Mouse (Mus musculus) embryonic facial prominence, embryonic 15.5 days (tissue): ENCODE measurements around the gene Lrfn4. TPM values are rescaled to one million over a fixed set of nuclear protein-coding genes. Genes with fewer than 3 reads are reported as not detected.
A peak's percentile ranks its signal among the peaks of the same experiment; 100 is the strongest.
"Not testable (repeated sequence)": the region's sequence is repeated elsewhere in the genome, so short reads cannot be mapped to it uniquely, and the experiment has no call there.

Experiments used
- ATAC-seq: fragments of 200-750 bp; cut with Nextera tagmentation; 2 replicates; pipeline ENCODE4 v1.8.0; 2017; ENCODE audit warnings: low read depth, moderate TSS enrichment; ENCODE audit not compliant: insufficient number of reproducible peaks, low FRiP score, low TSS enrichment
- H3K27ac ChIP-seq: fragments of 300-500 bp; sonication (generic); replicated peaks from 2 replicates; pipeline ENCODE4 v1.5.1; 2015; ENCODE audit warnings: mild to moderate bottlenecking, inconsistent platforms
- H3K27me3 ChIP-seq: fragments of 300-500 bp; sonication (generic); 2 replicates; pipeline ENCODE4 v1.6.1; 2015; ENCODE audit warnings: inconsistent platforms
- H3K36me3 ChIP-seq: fragments of 300-500 bp; sonication (generic); 2 replicates; pipeline ENCODE4 v1.6.1; 2015; ENCODE audit warnings: mild to moderate bottlenecking, inconsistent platforms
- H3K4me1 ChIP-seq: fragments of 300-500 bp; sonication (generic); 2 replicates; pipeline ENCODE4 v1.6.1; 2015; ENCODE audit warnings: inconsistent platforms
- H3K4me2 ChIP-seq: fragments of 300-500 bp; sonication (generic); replicated peaks from 2 replicates; pipeline ENCODE4 v1.6.1; 2015; ENCODE audit warnings: mild to moderate bottlenecking, inconsistent platforms
- H3K4me3 ChIP-seq: fragments of 300-500 bp; sonication (generic); replicated peaks from 2 replicates; pipeline ENCODE4 v1.5.1; 2015; ENCODE audit warnings: mild to moderate bottlenecking, inconsistent platforms
- H3K9ac ChIP-seq: fragments of 300-500 bp; sonication (generic); 2 replicates; pipeline ENCODE4 v1.6.1; 2015; ENCODE audit warnings: inconsistent platforms
- H3K9me3 ChIP-seq: fragments of 300-500 bp; sonication (generic); replicated peaks from 2 replicates; pipeline ENCODE4 v1.6.1; 2016; ENCODE audit warnings: inconsistent platforms
- WGBS: fragments of 180-500 bp; shearing (Covaris S2); methylation state at CpG from one replicate; pipeline ENCODE4 v1.1.7; 2015; 5-methylcytosine and 5-hydroxymethylcytosine counted together
- polyA plus RNA-seq: library from polyadenylated mRNA; unstranded; fragments of >200 nt; fragmentation: Nextera tagmentation; extraction: Ambion mirVana; gene quantifications from 2 replicates; pipeline ENCODE4 v1.2.1, GENCODE M21; 2015

Lrfn4 gene
- polyA plus RNA-seq, 1 experiment from 2014 or later, result 7.6 TPM

DNA sequence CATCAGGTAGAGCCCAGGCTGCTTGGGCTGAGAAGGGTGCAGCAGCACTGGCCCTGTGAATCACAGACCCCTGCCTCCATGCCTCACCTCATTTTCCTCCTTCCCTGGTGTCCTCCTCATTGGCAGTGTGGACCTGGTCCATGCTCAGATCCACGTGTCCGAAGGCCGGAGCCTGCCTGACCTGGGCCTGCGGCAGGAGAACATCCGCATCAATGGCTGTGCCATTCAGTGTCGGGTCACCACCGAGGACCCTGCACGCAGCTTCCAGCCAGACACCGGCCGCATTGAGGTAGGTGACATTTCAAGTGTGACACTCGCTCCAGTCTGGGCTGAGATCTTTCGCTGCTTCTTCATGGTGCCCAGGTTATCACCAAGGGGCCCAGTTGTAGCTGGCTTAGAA is 8.1 kb downstream of the Lrfn4 start:
- peaks cover 15% of the 10 kb centered on the region for H3K36me3 ChIP-seq
- no peaks in the 10 kb centered on the region for H3K27me3 ChIP-seq
- H3K4me1 ChIP-seq, result peaks cover 20% of the 10 kb centered on the region
- no peak overlapping the region for H3K9ac ChIP-seq
- no peak overlapping the region for H3K4me2 ChIP-seq
- no peaks in the 10 kb centered on the region for H3K9me3 ChIP-seq
- H3K27ac ChIP-seq, result no peak overlapping the region
- ATAC-seq, result no peak
- no peak overlapping the region for H3K4me3 ChIP-seq
- 94% methylated on average over 12 of the region's 12 CpGs for WGBS

DNA sequence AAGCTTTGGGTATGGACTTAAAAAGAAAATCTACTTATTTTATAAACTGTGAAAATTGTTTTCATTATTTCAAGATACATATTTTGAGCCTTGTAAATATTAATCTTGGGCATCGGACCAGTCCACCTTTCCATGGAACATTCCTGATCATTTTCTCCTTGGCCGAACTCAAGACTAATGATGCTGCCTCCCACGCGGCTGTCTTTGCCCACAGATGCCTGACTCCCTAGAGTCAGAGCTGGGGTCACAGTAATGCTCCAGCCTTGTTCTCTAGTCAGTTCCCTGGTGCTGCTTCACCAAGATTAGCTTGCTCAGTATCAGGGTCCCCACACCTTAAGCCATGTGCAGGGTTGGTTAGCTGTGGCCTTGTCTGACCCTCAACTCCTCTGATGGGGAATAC is 9.8 kb downstream of the Lrfn4 start:
- no peaks in the 10 kb centered on the region for H3K27me3 ChIP-seq
- no peaks in the 10 kb centered on the region for H3K9me3 ChIP-seq
- H3K27ac ChIP-seq, result no peak overlapping the region
- H3K4me1 ChIP-seq, result peaks cover 13% of the 10 kb centered on the region
- ATAC-seq, result no peak
- WGBS, result 84% methylated on average over 4 of the region's 4 CpGs
- no peak overlapping the region for H3K9ac ChIP-seq
- H3K36me3 ChIP-seq, result no peaks in the 10 kb centered on the region
- H3K4me3 ChIP-seq, result no peak overlapping the region
- no peak overlapping the region for H3K4me2 ChIP-seq

DNA sequence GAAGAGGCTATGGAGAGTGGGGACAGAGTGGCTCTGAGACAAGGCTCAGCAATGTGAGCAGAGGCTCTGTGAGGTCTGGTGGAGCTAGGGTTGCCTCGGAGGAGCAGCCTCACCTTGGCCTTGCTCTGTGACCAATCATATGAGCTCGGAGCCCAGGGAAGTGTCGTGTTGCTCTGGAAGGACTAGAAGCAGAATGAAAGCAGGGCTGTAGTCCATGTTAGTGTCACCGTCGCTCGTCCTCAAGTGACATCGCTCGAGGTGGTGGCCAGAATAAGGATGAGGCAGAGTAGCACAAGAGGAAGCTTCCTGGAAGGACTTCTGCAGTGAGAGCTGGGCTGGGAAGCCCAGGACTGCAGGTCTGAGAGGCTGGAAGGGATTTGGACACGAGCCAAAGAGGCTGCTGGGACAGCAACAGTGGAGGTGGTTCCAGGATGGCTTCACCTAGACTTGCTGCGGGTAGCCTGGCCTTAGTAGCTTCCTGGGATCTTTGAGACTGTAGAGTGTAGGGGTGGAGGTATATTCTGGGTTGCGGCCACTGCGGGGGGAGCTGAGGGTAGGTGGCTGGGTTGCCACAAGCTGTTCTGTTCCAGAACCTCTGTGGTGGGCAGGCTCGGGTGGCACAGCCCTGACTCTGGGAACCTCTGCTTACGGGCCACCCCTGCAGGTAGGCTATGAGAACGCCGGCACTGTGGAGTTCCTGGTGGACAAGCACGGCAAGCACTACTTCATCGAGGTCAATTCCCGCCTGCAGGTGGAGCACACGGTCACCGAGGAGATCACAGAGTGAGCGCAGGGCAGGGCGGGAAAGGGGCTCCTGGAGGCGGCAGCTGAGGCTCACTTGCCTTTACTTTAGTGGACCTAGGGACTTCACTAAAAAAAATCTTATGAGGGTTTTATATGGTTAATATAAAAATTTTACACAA is 11.4 kb downstream of the Lrfn4 start:
- Histone ChIP-seq H3K4me1 (peaks cover 13% of the 10 kb centered on the region), H3K9me3 (no peaks in the 10 kb centered on the region), H3K36me3 (no peaks in the 10 kb centered on the region), H3K4me2 (0 out of 2 replicates have a peak overlapping the region, but pooled peaks have one; percentile 0), H3K27ac (no peak overlapping the region), H3K9ac (no peak overlapping the region), H3K4me3 (no peak overlapping the region), H3K27me3 (no peaks in the 10 kb centered on the region)
- WGBS, result 44% methylated on average over 24 of the region's 24 CpGs
- ATAC-seq, result peak; percentile 45

DNA sequence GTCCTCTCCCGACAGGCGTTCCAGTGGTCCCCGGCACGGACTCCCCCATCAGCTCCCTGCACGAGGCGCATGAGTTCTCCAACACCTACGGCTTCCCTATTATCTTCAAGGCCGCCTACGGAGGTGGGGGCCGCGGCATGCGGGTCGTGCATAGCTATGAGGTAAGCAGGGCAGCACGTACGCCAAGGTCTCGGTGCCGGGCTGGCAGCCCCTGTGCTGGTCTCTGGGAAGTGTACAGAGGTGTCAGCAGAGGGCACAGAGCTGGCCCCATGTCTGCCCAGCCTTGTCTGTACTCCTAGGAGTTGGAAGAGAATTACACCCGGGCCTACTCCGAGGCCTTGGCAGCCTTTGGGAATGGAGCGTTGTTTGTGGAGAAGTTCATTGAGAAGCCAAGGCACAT is 13.0 kb downstream of the Lrfn4 start:
- Histone ChIP-seq H3K9me3 (no peaks in the 10 kb centered on the region), H3K27ac (no peak overlapping the region), H3K4me3 (no peak overlapping the region), H3K27me3 (no peaks in the 10 kb centered on the region), H3K4me2 (no peak overlapping the region), H3K36me3 (no peaks in the 10 kb centered on the region), H3K9ac (no peak overlapping the region), H3K4me1 (peaks cover 13% of the 10 kb centered on the region)
- WGBS, result 90% methylated on average over 20 of the region's 20 CpGs
- ATAC-seq, result no peak

DNA sequence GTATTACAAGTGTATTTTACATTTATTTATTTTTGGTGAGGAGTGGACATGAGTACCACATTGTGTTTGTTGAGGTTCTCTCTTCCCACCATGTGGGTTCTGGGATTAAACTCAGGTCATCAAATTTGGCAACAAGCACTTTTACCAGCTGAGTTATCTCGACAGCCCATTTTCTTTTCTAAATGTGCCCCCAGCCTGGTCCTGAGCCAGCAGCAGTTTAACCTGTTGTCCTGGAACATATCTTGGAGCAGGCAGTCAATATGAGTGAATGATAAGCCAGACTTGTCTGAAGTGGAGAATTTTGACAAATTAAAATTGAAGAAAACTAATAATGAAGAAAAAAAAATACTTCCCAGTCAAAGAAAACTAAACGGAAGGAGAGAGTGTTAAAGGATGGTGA is 19.4 kb downstream of the Lrfn4 start:
- H3K36me3 ChIP-seq, result no peaks in the 10 kb centered on the region
- no peaks in the 10 kb centered on the region for H3K9me3 ChIP-seq
- H3K27me3 ChIP-seq, result no peaks in the 10 kb centered on the region
- no peak overlapping the region for H3K9ac ChIP-seq
- H3K27ac ChIP-seq, result no peak overlapping the region
- no peaks in the 10 kb centered on the region; the same call in 1 of the 2 replicates for H3K4me1 ChIP-seq
- no peak overlapping the region for H3K4me2 ChIP-seq
- no peak overlapping the region for H3K4me3 ChIP-seq
- WGBS, result 77% methylated on average over 2 of the region's 2 CpGs
- no peak for ATAC-seq

DNA sequence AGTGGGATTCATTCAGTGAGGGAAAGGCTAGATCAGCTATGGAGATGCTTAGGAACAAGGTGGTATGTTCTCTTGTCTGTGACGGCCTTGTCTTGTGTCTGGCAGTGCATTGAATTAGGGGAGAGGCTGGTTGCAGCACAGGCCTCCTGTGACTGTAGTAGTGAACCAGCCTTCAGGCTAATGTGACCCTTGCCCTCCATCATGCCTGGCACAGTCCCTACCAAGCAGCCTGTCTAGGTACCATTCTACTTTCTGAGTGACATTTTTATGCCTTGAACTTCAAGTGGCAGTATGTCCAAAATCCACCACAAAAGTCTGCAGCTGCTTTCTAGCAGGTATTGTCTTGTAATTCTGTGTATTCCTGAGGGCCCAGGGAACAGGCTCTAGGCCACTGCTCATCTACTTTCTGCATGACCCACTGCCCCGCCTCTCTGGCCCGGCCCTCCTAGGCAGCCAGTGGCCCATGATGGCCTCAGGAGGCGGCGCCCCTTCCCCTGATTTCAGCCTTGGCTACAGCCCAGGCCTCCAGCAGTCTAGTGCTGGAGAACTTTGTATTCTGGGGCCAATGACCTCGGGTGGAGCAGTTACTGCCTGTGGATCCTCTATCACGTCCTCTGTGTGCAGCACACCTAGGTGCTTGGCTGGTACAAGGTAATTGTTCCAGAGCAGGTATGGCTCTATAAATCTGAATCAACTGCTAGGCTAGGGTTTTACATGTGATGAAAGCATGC is 21.5 kb downstream of the Lrfn4 start:
- no peak overlapping the region for H3K9ac ChIP-seq
- H3K27ac ChIP-seq, result no peak overlapping the region
- H3K4me3 ChIP-seq, result no peak overlapping the region
- H3K4me2 ChIP-seq, result no peak overlapping the region
- ATAC-seq, result no peak
- no peaks in the 10 kb centered on the region for H3K9me3 ChIP-seq
- WGBS, result 60% methylated on average over 7 of the region's 7 CpGs
- H3K27me3 ChIP-seq, result no peaks in the 10 kb centered on the region
- H3K36me3 ChIP-seq, result no peaks in the 10 kb centered on the region
- H3K4me1 ChIP-seq, result no peaks in the 10 kb centered on the region; the same call in 1 of the 2 replicates

DNA sequence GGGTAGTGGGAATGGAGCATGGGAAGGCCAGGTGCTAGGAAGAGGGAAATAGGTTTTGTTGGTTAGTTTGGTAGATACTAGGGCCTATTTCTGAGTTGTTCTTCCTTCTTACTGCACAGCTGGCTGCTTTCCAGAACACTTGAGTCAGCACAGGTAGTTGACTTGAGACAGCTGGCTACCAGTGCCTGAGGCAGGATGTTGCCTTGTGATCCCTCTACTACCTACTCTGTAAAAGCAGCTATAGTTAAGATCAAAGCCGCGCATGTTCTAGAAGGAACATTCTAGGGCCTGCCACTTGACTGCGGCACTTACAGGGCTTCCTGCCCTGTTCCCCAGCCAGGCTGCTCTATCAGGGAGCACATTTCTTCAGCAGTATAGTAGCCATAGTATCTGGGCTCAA is 25.4 kb downstream of the Lrfn4 start:
- no peaks in the 10 kb centered on the region; the same call in 1 of the 2 replicates for H3K4me1 ChIP-seq
- no peaks in the 10 kb centered on the region for H3K27me3 ChIP-seq
- H3K4me3 ChIP-seq, result no peak overlapping the region
- H3K27ac ChIP-seq, result no peak overlapping the region
- no peak for ATAC-seq
- no peaks in the 10 kb centered on the region for H3K9me3 ChIP-seq
- H3K9ac ChIP-seq, result no peak overlapping the region
- H3K4me2 ChIP-seq, result no peak overlapping the region
- no peaks in the 10 kb centered on the region for H3K36me3 ChIP-seq
- WGBS, result 78% methylated on average over 3 of the region's 3 CpGs

DNA sequence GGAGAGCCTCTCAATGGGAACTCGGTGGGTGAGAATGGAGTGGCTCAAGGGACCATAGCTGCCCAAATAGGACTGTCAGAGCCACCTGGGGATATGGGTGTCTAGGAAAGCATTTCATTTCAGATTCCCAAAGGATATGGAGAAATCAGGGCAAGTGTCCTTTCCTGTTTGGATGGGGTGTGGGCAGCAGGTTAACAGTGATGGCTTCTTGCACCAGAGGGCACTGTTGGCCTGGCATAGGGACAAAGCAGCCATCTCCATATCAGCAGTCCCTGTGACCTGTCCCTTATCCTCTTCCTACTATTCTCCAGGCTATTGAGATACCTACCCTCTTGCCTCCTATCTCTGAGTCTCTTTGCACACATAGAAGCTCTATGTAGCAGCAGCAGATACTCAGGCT is 26.4 kb downstream of the Lrfn4 start:
- H3K9ac ChIP-seq, result no peak overlapping the region
- H3K4me1 ChIP-seq, result no peaks in the 10 kb centered on the region; the same call in 1 of the 2 replicates
- H3K9me3 ChIP-seq, result no peaks in the 10 kb centered on the region
- H3K27me3 ChIP-seq, result no peaks in the 10 kb centered on the region
- H3K4me3 ChIP-seq, result no peak overlapping the region
- no peak overlapping the region for H3K4me2 ChIP-seq
- no peaks in the 10 kb centered on the region for H3K36me3 ChIP-seq
- ATAC-seq, result no peak
- no peak overlapping the region for H3K27ac ChIP-seq
- WGBS, result 81% methylated on average over 1 of the region's 1 CpGs

DNA sequence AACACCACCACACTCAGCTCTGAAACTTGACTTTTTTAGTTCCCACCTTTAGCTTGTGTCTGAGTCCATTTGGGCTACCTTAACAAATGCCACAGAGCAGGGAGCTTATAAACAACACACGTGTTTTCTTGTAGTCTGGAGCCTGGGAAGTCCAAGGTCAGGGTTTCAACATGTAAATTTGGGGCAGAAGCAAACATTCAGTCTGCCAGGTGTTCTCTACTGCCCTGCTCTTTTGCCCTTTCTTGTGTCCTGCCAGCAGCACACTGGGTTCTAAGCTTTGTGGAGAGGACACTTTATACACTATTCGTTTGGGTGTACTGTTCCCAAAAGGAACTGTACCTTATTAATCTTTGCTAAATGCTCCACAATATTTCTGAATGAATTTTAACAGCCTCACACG is 27.0 kb downstream of the Lrfn4 start:
- Histone ChIP-seq H3K9ac (no peak overlapping the region), H3K9me3 (no peaks in the 10 kb centered on the region)
- ATAC-seq, result no peak

DNA sequence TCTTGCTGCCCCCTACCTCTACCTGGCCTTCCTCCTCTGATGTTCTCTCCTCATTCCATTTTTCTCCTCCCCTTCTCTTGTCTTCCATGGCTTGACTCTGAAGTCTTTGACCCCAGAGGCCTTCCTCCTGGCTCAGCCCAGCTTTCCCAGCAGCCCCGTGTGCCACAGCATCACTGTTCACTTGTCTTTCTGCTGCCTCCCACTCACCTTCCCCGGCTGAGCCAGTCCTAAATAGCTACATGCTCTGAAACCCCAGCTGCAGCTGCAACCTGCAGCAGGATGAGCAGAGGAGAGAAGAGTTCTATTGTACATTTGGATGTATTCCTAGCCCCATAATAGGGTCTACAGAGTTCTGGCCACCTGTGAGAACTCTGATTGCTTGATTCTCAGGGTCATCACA is 28.0 kb downstream of the Lrfn4 start:
- ATAC-seq, result no peak
- Histone ChIP-seq H3K4me3 (no peak overlapping the region), H3K9me3 (no peaks in the 10 kb centered on the region), H3K4me2 (no peak overlapping the region), H3K4me1 (no peaks in the 10 kb centered on the region; the same call in 1 of the 2 replicates), H3K36me3 (no peaks in the 10 kb centered on the region), H3K27ac (no peak overlapping the region), H3K9ac (no peak overlapping the region), H3K27me3 (no peaks in the 10 kb centered on the region)
- WGBS, result 59% methylated on average over 2 of the region's 2 CpGs

More for the DNA sequence above, 27.0 kb downstream of the Lrfn4 start:
- H3K4me3 ChIP-seq, result no peak overlapping the region
- no peak overlapping the region for H3K27ac ChIP-seq
- H3K36me3 ChIP-seq, result no peaks in the 10 kb centered on the region
- no peak overlapping the region for H3K4me2 ChIP-seq
- H3K27me3 ChIP-seq, result no peaks in the 10 kb centered on the region
- WGBS, result 66% methylated on average over 3 of the region's 3 CpGs
- no peaks in the 10 kb centered on the region; the same call in 1 of the 2 replicates for H3K4me1 ChIP-seq

DNA sequence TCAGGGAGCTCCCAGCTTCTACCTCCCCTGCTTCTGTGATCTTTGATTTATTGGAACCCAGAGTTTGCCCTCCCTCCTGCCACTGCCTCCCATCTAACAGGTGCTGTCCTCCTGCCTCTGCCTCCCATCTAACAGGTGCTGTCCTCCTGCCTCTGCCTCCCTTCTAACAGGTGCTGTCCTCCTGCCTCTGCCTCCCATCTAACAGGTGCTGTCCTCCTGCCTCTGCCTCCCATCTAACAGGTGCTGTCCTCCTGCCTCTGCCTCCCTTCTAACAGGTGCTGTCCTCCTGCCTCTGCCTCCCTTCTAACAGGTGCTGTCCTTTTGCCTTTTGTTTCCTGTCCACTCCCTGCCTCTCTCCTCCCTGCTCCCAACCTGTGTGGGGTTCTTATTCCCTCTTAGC is 28.7 kb downstream of the Lrfn4 start:
- not testable (repeated sequence) for ATAC-seq, H3K9ac ChIP-seq, H3K9me3 ChIP-seq, H3K27ac ChIP-seq, H3K4me2 ChIP-seq, H3K36me3 ChIP-seq, H3K4me3 ChIP-seq, H3K4me1 ChIP-seq, H3K27me3 ChIP-seq
